Mouse (Mus musculus) stomach, embryonic 16.5 days (tissue): ENCODE results near the gene Smcp. TPM values are rescaled to one million over a fixed set of nuclear protein-coding genes. Genes with fewer than 3 reads are reported as not detected.

ENCODE experiments used
- ATAC-seq: fragments of 200-750 bp; cut with Nextera tagmentation; 2 replicates; pipeline ENCODE4 v1.8.0; 2017; ENCODE audit warnings: moderate number of reproducible peaks, moderate TSS enrichment; ENCODE audit not compliant: insufficient read depth, low FRiP score
- H3K27ac ChIP-seq: fragments of 300-500 bp; sonication (generic); 2 replicates; pipeline ENCODE4 v1.5.1; 2014; ENCODE audit warnings: low read length
- H3K27me3 ChIP-seq: fragments of 300-500 bp; sonication (generic); 2 replicates; pipeline ENCODE4 v1.6.1; 2014; ENCODE audit warnings: low read length, control low read depth, mixed read lengths; ENCODE audit not compliant: control insufficient read depth, insufficient read depth
- H3K36me3 ChIP-seq: fragments of 300-500 bp; sonication (generic); 2 replicates; pipeline ENCODE4 v1.6.1; 2014; ENCODE audit warnings: low read length; ENCODE audit not compliant: control insufficient read depth, insufficient read depth
- H3K4me1 ChIP-seq: fragments of 300-500 bp; sonication (generic); 2 replicates; pipeline ENCODE4 v1.6.1; 2014; ENCODE audit warnings: low read length, control low read depth, mixed read lengths; ENCODE audit not compliant: control insufficient read depth, insufficient read depth
- H3K4me2 ChIP-seq: fragments of 300-500 bp; sonication (generic); 2 replicates; pipeline ENCODE4 v1.6.1; 2014; ENCODE audit warnings: low read depth, low read length, mixed read lengths
- H3K4me3 ChIP-seq: fragments of 300-500 bp; sonication (generic); replicated peaks from 2 replicates; pipeline ENCODE4 v1.5.1; 2014; ENCODE audit warnings: mild to moderate bottlenecking, low read length
- H3K9ac ChIP-seq: fragments of 300-500 bp; sonication (generic); 2 replicates; pipeline ENCODE4 v1.6.1; 2014; ENCODE audit warnings: low read length
- H3K9me3 ChIP-seq: fragments of 300-500 bp; sonication (generic); replicated peaks from 2 replicates; pipeline ENCODE4 v1.6.1; 2016; ENCODE audit warnings: low read length, control low read depth; ENCODE audit not compliant: control insufficient read depth
- WGBS: fragments of 180-500 bp; shearing (Covaris S2); extraction: QIAGEN DNeasy Blood & Tissue Kit; methylation state at CpG from one replicate; pipeline ENCODE4 v1.1.7; 2014; 5-methylcytosine and 5-hydroxymethylcytosine counted together
- polyA plus RNA-seq: library from polyadenylated mRNA; unstranded; fragments of >200 nt; fragmentation: Nextera tagmentation; extraction: Ambion mirVana; gene quantifications from 2 replicates; pipeline ENCODE4 v1.2.1, GENCODE M21; 2015

Gene Smcp
- polyA plus RNA-seq, 1 experiment from 2014 or later, result 1.7 TPM

- H3K4me2 ChIP-seq, result no peak overlapping the region
- no peaks in the 10 kb centered on the region for H3K27me3 ChIP-seq
- no peak for ATAC-seq
- no peak overlapping the region for H3K4me3 ChIP-seq
- H3K27ac ChIP-seq, result no peak overlapping the region
- no peaks in the 10 kb centered on the region for H3K4me1 ChIP-seq
- no peaks in the 10 kb centered on the region for H3K36me3 ChIP-seq
- H3K9me3 ChIP-seq, result no peaks in the 10 kb centered on the region
- H3K9ac ChIP-seq, result no peak overlapping the region
Observed at GRCm38 (mm10) chr3:92565418-92565817, 23.4 kb downstream of the Smcp start.

GRCm38 (mm10) chr3:92534411-92534810 is 54.4 kb downstream of the Smcp start, which contains the start of gene 2310046K23Rik:
TSS of gene 2310046K23Rik (minus strand) at chr3:92534511.
- no peak within 1 kb of the TSS for H3K27ac ChIP-seq
- no peak within 1 kb of the TSS for H3K9ac ChIP-seq
- H3K4me3 ChIP-seq, result no peak within 1 kb of the TSS
- no peaks in the 10 kb centered on the region for H3K4me1 ChIP-seq
- ATAC-seq, result no peak
- no peak within 1 kb of the TSS for H3K4me2 ChIP-seq
- WGBS, result 87% methylated on average over 3 of the region's 3 CpGs
- no peaks in the 10 kb centered on the region for H3K27me3 ChIP-seq
- H3K36me3 ChIP-seq, result no peaks in the 10 kb centered on the region
- no peaks in the 10 kb centered on the region for H3K9me3 ChIP-seq

Other genes starting within 250 kb of the Smcp start
- gene Sprr2d, start 249.9 kb downstream of the Smcp start, polyA plus RNA-seq, result 2.1 and 3.2 TPM in 2 replicates
- not detected in 2 replicates for gene Sprr2e, start 236.9 kb downstream of the Smcp start, polyA plus RNA-seq
- gene Sprr2f, start 223.8 kb downstream of the Smcp start, polyA plus RNA-seq, result not detected in 2 replicates
- 0.39 and 1.3 TPM in 2 replicates for gene Sprr2h, start 203.3 kb downstream of the Smcp start, polyA plus RNA-seq
- gene Sprr2i, start 181.0 kb downstream of the Smcp start, polyA plus RNA-seq, result 4.6 and 10.6 TPM in 2 replicates
- gene Sprr2j-ps, start 170.9 kb downstream of the Smcp start, polyA plus RNA-seq, result 2.6 and 7.0 TPM in 2 replicates
- gene Gm9774, start 159.6 kb downstream of the Smcp start, polyA plus RNA-seq, result 8.0 and 17.2 TPM in 2 replicates
- gene Sprr2k, start 156.4 kb downstream of the Smcp start, polyA plus RNA-seq, result 2.8 and 7.6 TPM in 2 replicates
- gene Sprr1b, start 150.2 kb downstream of the Smcp start, polyA plus RNA-seq, result 3.8 and 9.8 TPM in 2 replicates
- gene Sprr3, start 130.3 kb downstream of the Smcp start, polyA plus RNA-seq, result 354 and 827 TPM in 2 replicates
- gene Sprr1a, start 103.1 kb downstream of the Smcp start, polyA plus RNA-seq, result 466 and 940 TPM in 2 replicates
- gene Sprr4, start 88.5 kb downstream of the Smcp start, polyA plus RNA-seq, result not detected in 2 replicates
- not detected in 2 replicates for gene 2310046K23Rik, start 54.5 kb downstream of the Smcp start, polyA plus RNA-seq
- 1.3 and 2.0 TPM in 2 replicates for gene Ivl, start 15.3 kb downstream of the Smcp start, polyA plus RNA-seq
- gene 2210017I01Rik, start 18.5 kb upstream of the Smcp start, polyA plus RNA-seq, result not detected in 2 replicates
- gene Lce6a, start 32.7 kb upstream of the Smcp start, polyA plus RNA-seq, result not detected in 2 replicates
- 0.40 TPM in 1 of 2 replicates, not detected in the other for gene Lce1a1, start 59.3 kb upstream of the Smcp start, polyA plus RNA-seq
- gene Lce1b, start 67.9 kb upstream of the Smcp start, polyA plus RNA-seq, result not detected in 2 replicates
- gene Lce1a2, start 81.3 kb upstream of the Smcp start, polyA plus RNA-seq, result 0.26 and 0.45 TPM in 2 replicates
- 0.19 TPM in 1 of 2 replicates, not detected in the other for gene Lce1c, start 90.2 kb upstream of the Smcp start, polyA plus RNA-seq
- not detected in 2 replicates for gene Lce1d, start 98.2 kb upstream of the Smcp start, polyA plus RNA-seq
- gene Lce1e, start 120.1 kb upstream of the Smcp start, polyA plus RNA-seq, result not detected in 2 replicates
- not detected in 2 replicates for gene Lce1f, start 131.4 kb upstream of the Smcp start, polyA plus RNA-seq
- not detected in 2 replicates for gene Gm38119, start 150.1 kb upstream of the Smcp start, polyA plus RNA-seq
- gene Lce1g, start 163.3 kb upstream of the Smcp start, polyA plus RNA-seq, result not detected in 2 replicates
- not detected in 2 replicates for gene Lce1h, start 176.1 kb upstream of the Smcp start, polyA plus RNA-seq
- gene Lce1i, start 189.9 kb upstream of the Smcp start, polyA plus RNA-seq, result 0.32 TPM in 1 of 2 replicates, not detected in the other
- gene Lce1j, start 201.5 kb upstream of the Smcp start, polyA plus RNA-seq, result not detected in 2 replicates
- not detected in 2 replicates for gene Lce1k, start 218.9 kb upstream of the Smcp start, polyA plus RNA-seq
- 0.84 and 1.4 TPM in 2 replicates for gene Kprp, start 238.2 kb upstream of the Smcp start, polyA plus RNA-seq